Mouse (Mus musculus) heart, embryonic 14.5 days (tissue): ENCODE results near the gene 4933424G06Rik. TPM values are rescaled to one million over a fixed set of nuclear protein-coding genes. Genes with fewer than 3 reads are reported as not detected.

Source experiments
- ATAC-seq: fragments of 200-750 bp; cut with Nextera tagmentation; 2 replicates; pipeline ENCODE4 v1.8.0; 2017; ENCODE audit warnings: low read depth, moderate TSS enrichment; ENCODE audit not compliant: insufficient number of reproducible peaks, insufficient read depth, low FRiP score
- H3K27ac ChIP-seq, 2 experiments: fragments of 200-500 bp in 1 of 2; fragments of 300-500 bp in 1 of 2; sonication (generic) in 1 of 2; replicated peaks in 1 of 2; 2 replicates each; pipeline ENCODE4 v1.5.1; 2012 to 2014; ENCODE audit warnings: low read depth in 2 of 2, low read length in 2 of 2, control low read depth in 1 of 2, mild to moderate bottlenecking in 1 of 2, mixed read lengths in 1 of 2; ENCODE audit not compliant: control insufficient read depth in 1 of 2, insufficient read depth in 1 of 2
- H3K27me3 ChIP-seq: fragments of 300-500 bp; sonication (generic); 2 replicates; pipeline ENCODE4 v1.6.1; 2014; ENCODE audit warnings: mild to moderate bottlenecking, low read length, control low read depth; ENCODE audit not compliant: control insufficient read depth, insufficient read depth
- H3K36me3 ChIP-seq: fragments of 300-500 bp; sonication (generic); 2 replicates; pipeline ENCODE4 v1.6.1; 2014; ENCODE audit warnings: mild to moderate bottlenecking, control low read depth, low read length, mixed read lengths; ENCODE audit not compliant: control insufficient read depth, insufficient read depth
- H3K4me1 ChIP-seq, 2 experiments: fragments of 200-500 bp in 1 of 2; fragments of 300-500 bp in 1 of 2; sonication (generic) in 1 of 2; 2 replicates each; pipeline ENCODE4 v1.6.1; 2012 to 2014; ENCODE audit warnings: low read length in 2 of 2, control low read depth in 1 of 2, mixed read lengths in 1 of 2; ENCODE audit not compliant: control insufficient read depth in 2 of 2, insufficient read depth in 2 of 2
- H3K4me2 ChIP-seq: fragments of 300-500 bp; sonication (generic); 2 replicates; pipeline ENCODE4 v1.6.1; 2014; ENCODE audit warnings: mild to moderate bottlenecking, low read length
- H3K4me3 ChIP-seq, 2 experiments: fragments of 200-500 bp in 1 of 2; fragments of 300-500 bp in 1 of 2; sonication (generic) in 1 of 2; 2 replicates each; pipeline ENCODE4 v1.5.1; 2012 to 2014; ENCODE audit warnings: low read length in 2 of 2, mild to moderate bottlenecking in 2 of 2, control low read depth in 1 of 2, low read depth in 1 of 2, moderate library complexity in 1 of 2; ENCODE audit not compliant: control insufficient read depth in 1 of 2, insufficient read depth in 1 of 2
- H3K9ac ChIP-seq: fragments of 300-500 bp; sonication (generic); 2 replicates; pipeline ENCODE4 v1.6.1; 2014; ENCODE audit warnings: mild to moderate bottlenecking, low read length
- H3K9me3 ChIP-seq: fragments of 300-500 bp; sonication (generic); 2 replicates; pipeline ENCODE4 v1.6.1; 2016; ENCODE audit warnings: low read length, control low read depth; ENCODE audit not compliant: control insufficient read depth
- WGBS: fragments of 180-500 bp; shearing (Covaris S2); extraction: QIAGEN DNeasy Blood & Tissue Kit; methylation state at CpG from one replicate; pipeline ENCODE4 v1.1.7; 2014; 5-methylcytosine and 5-hydroxymethylcytosine counted together
- polyA plus RNA-seq: library from polyadenylated mRNA; unstranded; fragments of >200 nt; fragmentation: Nextera tagmentation; extraction: Ambion mirVana; gene quantifications from 2 replicates; pipeline ENCODE4 v1.2.1, GENCODE M21; 2014

The 4933424G06Rik gene
- polyA plus RNA-seq, 1 experiment from 2014 or later = 0.18 TPM

DNA sequence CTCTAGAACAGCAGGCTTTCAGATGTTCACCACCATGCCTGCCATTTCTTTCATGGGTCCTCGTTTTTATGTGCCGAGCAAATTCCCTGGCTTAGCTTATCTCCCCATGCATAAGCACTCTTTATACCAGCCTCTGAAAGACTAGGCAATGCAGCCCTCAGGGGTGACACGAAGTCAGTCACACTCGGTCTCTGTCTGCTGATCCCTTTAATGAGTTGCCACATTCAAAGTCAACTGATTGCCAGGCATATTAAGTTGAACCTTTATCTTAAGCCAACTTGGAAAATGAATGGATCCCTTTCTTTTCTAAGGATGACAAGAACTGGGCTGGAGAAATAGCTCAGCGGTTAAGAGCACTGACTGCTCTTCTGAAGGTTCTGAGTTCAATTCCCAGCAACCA is 29.3 kb downstream of the 4933424G06Rik start:
- no peak for ATAC-seq
- no peak overlapping the region for H3K4me2 ChIP-seq
- no peaks in the 10 kb centered on the region for H3K27me3 ChIP-seq
- no peaks in the 10 kb centered on the region; a peak in 1 of 4 replicates for H3K4me1 ChIP-seq
- H3K36me3 ChIP-seq = no peaks in the 10 kb centered on the region
- H3K27ac ChIP-seq = no peak overlapping the region
- no peaks in the 10 kb centered on the region for H3K9me3 ChIP-seq
- 53% methylated on average over 5 of the region's 5 CpGs for WGBS
- no peak overlapping the region for H3K9ac ChIP-seq
- no peak overlapping the region for H3K4me3 ChIP-seq

DNA sequence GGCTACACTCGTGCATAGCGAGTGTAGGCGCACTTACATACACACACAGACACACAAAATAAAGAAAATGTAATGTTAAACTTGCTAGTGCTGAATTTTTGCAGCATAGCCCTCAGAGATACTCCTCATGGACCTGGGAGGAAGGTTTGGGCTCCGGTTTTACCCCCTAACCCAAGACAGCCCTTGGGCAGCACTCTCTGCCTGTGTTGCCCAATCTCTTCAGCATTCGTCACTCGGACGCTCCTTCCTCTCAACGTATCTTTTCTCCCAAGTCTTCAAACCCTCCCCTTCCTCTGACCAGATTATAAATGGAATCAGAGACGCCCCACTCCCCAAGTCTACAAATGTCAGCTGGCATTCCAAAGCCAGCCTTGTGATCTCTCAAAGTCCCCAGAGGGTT is 33.1 kb downstream of the 4933424G06Rik start:
- WGBS = 65% methylated on average over 9 of the region's 9 CpGs
- ATAC-seq = no peak
- Histone ChIP-seq H3K27me3 (no peaks in the 10 kb centered on the region; the same call in 1 of the 2 replicates), H3K4me1 (peaks cover 0 to 3% of the 10 kb centered on the region in 2 experiments; a peak in 2 of 4 replicates), H3K4me3 (no peak overlapping the region), H3K4me2 (no peak overlapping the region), H3K9ac (no peak overlapping the region), H3K9me3 (no peaks in the 10 kb centered on the region), H3K27ac (no peak overlapping the region), H3K36me3 (no peaks in the 10 kb centered on the region)

DNA sequence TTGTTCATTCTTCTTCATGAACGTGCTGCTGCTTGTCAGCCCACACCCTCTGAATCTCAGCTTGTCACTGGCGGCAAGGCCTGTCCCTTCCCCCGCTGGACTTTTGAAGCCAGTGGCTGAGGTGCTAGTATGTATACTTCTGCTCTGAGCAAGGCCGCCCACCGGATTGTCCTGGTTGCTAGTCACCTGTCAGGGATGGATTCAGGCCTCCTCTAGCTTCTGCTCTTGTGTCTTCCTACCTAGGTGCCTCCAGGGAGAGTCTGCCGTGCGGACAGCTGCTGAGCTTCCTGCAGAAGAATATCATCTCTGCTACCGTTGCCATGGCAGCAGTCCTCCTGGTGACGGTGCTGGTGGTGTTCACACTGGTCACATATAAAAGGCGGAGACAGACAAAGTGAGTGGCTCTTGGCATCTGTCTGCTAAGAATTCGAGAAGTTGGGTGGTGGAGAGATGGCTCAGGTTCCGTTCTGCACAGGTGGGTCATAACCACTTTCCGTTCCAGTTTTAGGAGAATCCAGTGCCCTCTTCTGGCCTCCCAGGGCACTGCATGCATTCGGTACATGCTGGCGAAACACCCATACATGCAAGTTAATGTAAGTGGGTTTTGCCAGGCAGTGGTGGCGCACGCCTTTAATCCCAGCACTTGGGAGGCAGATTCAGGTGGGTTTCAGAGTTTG is 34.5 kb downstream of the 4933424G06Rik start:
- Histone ChIP-seq H3K9me3 (0 out of 2 replicates have a peak, but pooled peaks cover 3% of the 10 kb centered on the region), H3K4me1 (peaks cover 0 to 3% of the 10 kb centered on the region in 2 experiments; a peak in 2 of 4 replicates), H3K9ac (no peak overlapping the region), H3K4me2 (peak overlapping the region; percentile 38), H3K27me3 (no peaks in the 10 kb centered on the region; the same call in 1 of the 2 replicates), H3K4me3 (peak overlapping the region in 1 of 2 experiments; percentile 21; a peak in 2 of 4 replicates), H3K36me3 (no peaks in the 10 kb centered on the region), H3K27ac (no peak overlapping the region)
- 29% methylated on average over 17 of the region's 17 CpGs for WGBS
- no peak; the same call in none of the 2 replicates for ATAC-seq

DNA sequence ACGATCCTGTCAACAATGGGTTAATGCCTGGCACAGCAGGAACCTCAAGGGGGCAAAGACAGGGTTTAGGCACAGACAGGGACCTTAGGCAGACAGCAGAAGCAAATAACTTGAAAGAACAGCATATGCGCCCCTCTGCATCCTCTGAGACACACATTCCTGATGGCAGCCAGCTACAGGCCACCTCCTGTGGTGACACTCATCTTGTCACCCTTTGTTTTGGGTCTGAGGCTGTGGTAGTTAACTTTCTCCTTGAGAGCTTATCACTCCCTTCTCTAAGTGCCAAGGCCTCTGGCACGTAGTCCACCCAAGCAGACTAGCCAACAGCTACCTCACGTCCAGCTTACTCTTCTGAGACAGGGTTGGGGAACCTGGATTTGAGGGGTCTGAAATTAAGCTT is 35.7 kb downstream of the 4933424G06Rik start:
- Histone ChIP-seq H3K36me3 (no peaks in the 10 kb centered on the region), H3K9me3 (0 out of 2 replicates have a peak, but pooled peaks cover 3% of the 10 kb centered on the region), H3K27me3 (no peaks in the 10 kb centered on the region; the same call in 1 of the 2 replicates), H3K9ac (no peak overlapping the region), H3K4me2 (no peak overlapping the region), H3K4me3 (no peak overlapping the region), H3K4me1 (peaks cover 0 to 3% of the 10 kb centered on the region in 2 experiments; a peak in 2 of 4 replicates), H3K27ac (no peak overlapping the region)
- WGBS = 44% methylated on average over 4 of the region's 4 CpGs
- no peak for ATAC-seq

- no peak overlapping the region for H3K4me3 ChIP-seq
- H3K36me3 ChIP-seq = no peaks in the 10 kb centered on the region
- H3K9me3 ChIP-seq = 0 out of 2 replicates have a peak, but pooled peaks cover 3% of the 10 kb centered on the region
- H3K27me3 ChIP-seq = no peaks in the 10 kb centered on the region; the same call in 1 of the 2 replicates
- ATAC-seq = no peak
- H3K4me2 ChIP-seq = no peak overlapping the region
- peaks cover 0 to 3% of the 10 kb centered on the region in 2 experiments; a peak in 2 of 4 replicates for H3K4me1 ChIP-seq
- 45% methylated on average over 15 of the region's 15 CpGs for WGBS
- H3K9ac ChIP-seq = no peak overlapping the region
- H3K27ac ChIP-seq = no peak overlapping the region
These were observed 36.5 kb downstream of the 4933424G06Rik start for GRCm38 (mm10) chr1:36746452-36746851.

DNA sequence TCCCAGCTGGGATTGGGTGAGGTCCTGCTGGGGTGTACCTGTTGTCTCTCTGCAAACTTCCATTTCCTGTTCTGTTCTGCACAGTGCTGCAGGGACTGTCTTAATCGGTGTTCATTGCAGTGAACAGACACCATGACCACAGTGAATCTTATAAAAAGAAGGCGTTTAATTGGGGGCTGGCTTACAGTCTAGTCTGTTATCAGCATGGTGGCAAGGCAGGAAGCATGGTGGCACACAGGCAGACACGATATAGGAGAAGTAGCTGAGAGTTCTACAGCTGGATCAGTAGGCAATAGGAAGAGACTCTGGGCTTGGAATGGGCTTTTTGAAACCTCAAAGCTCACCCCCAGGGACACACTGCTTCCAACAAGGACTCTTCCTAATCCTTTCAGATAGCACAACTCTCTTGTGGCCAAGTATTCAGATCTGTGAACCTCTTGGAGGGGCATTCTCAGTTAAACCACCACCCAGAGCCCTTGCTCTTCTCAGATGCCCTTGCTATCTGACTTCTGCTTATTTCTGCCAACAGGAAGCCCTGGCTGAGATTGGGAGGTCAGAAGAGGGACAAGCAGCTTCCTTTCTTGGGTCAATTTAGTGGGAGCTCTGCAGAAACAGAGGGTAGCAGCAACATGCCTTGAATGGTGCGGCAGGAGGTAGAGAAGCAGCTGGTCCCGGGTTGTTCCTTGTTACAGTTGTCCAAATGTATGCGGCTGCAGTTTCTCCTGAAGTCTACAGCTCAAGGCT is 44.2 kb downstream of the 4933424G06Rik start:
- Histone ChIP-seq H3K4me3 (no peak overlapping the region), H3K9me3 (no peaks in the 10 kb centered on the region), H3K36me3 (no peaks in the 10 kb centered on the region), H3K27me3 (no peaks in the 10 kb centered on the region), H3K4me2 (no peak overlapping the region), H3K9ac (no peak overlapping the region), H3K27ac (no peak overlapping the region), H3K4me1 (no peaks in the 10 kb centered on the region; a peak in 1 of 4 replicates)
- ATAC-seq = no peak
- 69% methylated on average over 6 of the region's 6 CpGs for WGBS

- 86% methylated on average over 9 of the region's 9 CpGs for WGBS
- Histone ChIP-seq H3K27ac (no peak overlapping the region), H3K4me2 (no peak overlapping the region), H3K4me3 (no peak overlapping the region), H3K36me3 (no peaks in the 10 kb centered on the region), H3K27me3 (no peaks in the 10 kb centered on the region), H3K4me1 (no peaks in the 10 kb centered on the region; a peak in 1 of 4 replicates), H3K9ac (no peak overlapping the region), H3K9me3 (no peaks in the 10 kb centered on the region)
- ATAC-seq = no peak
These were observed 48.6 kb downstream of the 4933424G06Rik start for GRCm38 (mm10) chr1:36758553-36758952.
